Mouse (Mus musculus): ENCODE results near the gene Tnik. TPM values are rescaled to one million over a fixed set of nuclear protein-coding genes. Genes with fewer than 3 reads are reported as not detected.

Gene Tnik
- polyA plus RNA-seq, 1 experiment from 2014 or later: 37.8 TPM

- Histone ChIP-seq H3K9ac (no peak overlapping the region), H3K27ac (no peak overlapping the region), H3K36me3 (replicated peaks) (no peaks in the 10 kb centered on the region), H3K4me3 (replicated peaks) (no peak overlapping the region), H3K4me2 (no peak overlapping the region), H3K27me3 (no peaks in the 10 kb centered on the region), H3K9me3 (no peaks in the 10 kb centered on the region), H3K4me1 (peaks cover 6% of the 10 kb centered on the region; the same call in 1 of the 2 replicates)
- no peak for ATAC-seq (ENCODE audit: low FRiP score)
- WGBS: 63% methylated on average over 4 of the region's 4 CpGs
Measured at GRCm38 (mm10) chr3:28523541-28524165, 260.6 kb downstream of the Tnik start.

- ATAC-seq (ENCODE audit: low FRiP score): no peak
- no peak overlapping the region for H3K4me3 ChIP-seq (replicated peaks)
- 87% methylated on average over 3 of the region's 3 CpGs for WGBS
- no peaks in the 10 kb centered on the region for H3K9me3 ChIP-seq
- no peaks in the 10 kb centered on the region for H3K27me3 ChIP-seq
- no peak overlapping the region for H3K27ac ChIP-seq
- no peak overlapping the region for H3K4me2 ChIP-seq
- H3K9ac ChIP-seq: no peak overlapping the region
- H3K36me3 ChIP-seq (replicated peaks): no peaks in the 10 kb centered on the region
- H3K4me1 ChIP-seq: peaks cover 6% of the 10 kb centered on the region; the same call in 1 of the 2 replicates
Measured at GRCm38 (mm10) chr3:28524562-28524961, 261.5 kb downstream of the Tnik start.

GRCm38 (mm10) chr3:28526671-28527070, 263.7 kb downstream of the Tnik start:
- H3K27ac ChIP-seq: no peak overlapping the region
- H3K4me1 ChIP-seq: peaks cover 6% of the 10 kb centered on the region; the same call in 1 of the 2 replicates
- H3K9ac ChIP-seq: no peak overlapping the region
- no peaks in the 10 kb centered on the region for H3K36me3 ChIP-seq (replicated peaks)
- H3K27me3 ChIP-seq: no peaks in the 10 kb centered on the region
- H3K9me3 ChIP-seq: no peaks in the 10 kb centered on the region
- H3K4me3 ChIP-seq (replicated peaks): no peak overlapping the region
- ATAC-seq (ENCODE audit: low FRiP score): no peak
- WGBS: 43% methylated on average over 2 of the region's 2 CpGs
- H3K4me2 ChIP-seq: no peak overlapping the region

- Histone ChIP-seq H3K27me3 (no peaks in the 10 kb centered on the region), H3K4me3 (replicated peaks) (no peak overlapping the region), H3K9me3 (no peaks in the 10 kb centered on the region), H3K36me3 (replicated peaks) (no peaks in the 10 kb centered on the region), H3K9ac (no peak overlapping the region), H3K4me2 (no peak overlapping the region), H3K27ac (no peak overlapping the region), H3K4me1 (peaks cover 6% of the 10 kb centered on the region; the same call in 1 of the 2 replicates)
- WGBS: 90% methylated on average over 4 of the region's 4 CpGs
- no peak for ATAC-seq (ENCODE audit: low FRiP score)
Measured at GRCm38 (mm10) chr3:28527231-28527630, 264.2 kb downstream of the Tnik start.

- H3K4me3 ChIP-seq (replicated peaks): no peak overlapping the region
- no peak overlapping the region for H3K4me2 ChIP-seq
- no peaks in the 10 kb centered on the region for H3K9me3 ChIP-seq
- no peaks in the 10 kb centered on the region for H3K36me3 ChIP-seq (replicated peaks)
- no peak overlapping the region for H3K27ac ChIP-seq
- no peak overlapping the region for H3K9ac ChIP-seq
- 86% methylated on average over 4 of the region's 4 CpGs for WGBS
- no peaks in the 10 kb centered on the region for H3K4me1 ChIP-seq
- no peaks in the 10 kb centered on the region for H3K27me3 ChIP-seq
- no peak for ATAC-seq (ENCODE audit: low FRiP score)
Measured at GRCm38 (mm10) chr3:28529548-28529947, 266.5 kb downstream of the Tnik start.

- Histone ChIP-seq H3K4me3 (replicated peaks) (no peak overlapping the region), H3K36me3 (replicated peaks) (no peaks in the 10 kb centered on the region), H3K27ac (no peak overlapping the region), H3K27me3 (no peaks in the 10 kb centered on the region), H3K4me1 (no peaks in the 10 kb centered on the region), H3K9ac (no peak overlapping the region), H3K4me2 (no peak overlapping the region), H3K9me3 (no peaks in the 10 kb centered on the region)
- 77% methylated on average over 15 of the region's 15 CpGs for WGBS
- ATAC-seq (ENCODE audit: low FRiP score): no peak
Measured at GRCm38 (mm10) chr3:28531294-28531956, 268.4 kb downstream of the Tnik start.

GRCm38 (mm10) chr3:28532666-28533065, 269.7 kb downstream of the Tnik start:
- Histone ChIP-seq H3K36me3 (replicated peaks) (no peaks in the 10 kb centered on the region), H3K4me2 (no peak overlapping the region), H3K4me3 (replicated peaks) (no peak overlapping the region), H3K9me3 (no peaks in the 10 kb centered on the region), H3K4me1 (no peaks in the 10 kb centered on the region), H3K9ac (no peak overlapping the region), H3K27ac (no peak overlapping the region), H3K27me3 (no peaks in the 10 kb centered on the region)
- no peak for ATAC-seq (ENCODE audit: low FRiP score)
- WGBS: 93% methylated on average over 7 of the region's 7 CpGs

GRCm38 (mm10) chr3:28540121-28540520, 277.1 kb downstream of the Tnik start:
- no peak overlapping the region for H3K4me2 ChIP-seq
- H3K9ac ChIP-seq: no peak overlapping the region
- H3K4me3 ChIP-seq (replicated peaks): no peak overlapping the region
- no peaks in the 10 kb centered on the region for H3K27me3 ChIP-seq
- no peaks in the 10 kb centered on the region for H3K4me1 ChIP-seq
- no peaks in the 10 kb centered on the region for H3K9me3 ChIP-seq
- ATAC-seq (ENCODE audit: low FRiP score): no peak
- 93% methylated on average over 5 of the region's 5 CpGs for WGBS
- H3K27ac ChIP-seq: no peak overlapping the region
- H3K36me3 ChIP-seq (replicated peaks): 0 out of 2 replicates have a peak, but pooled peaks cover 3% of the 10 kb centered on the region

GRCm38 (mm10) chr3:28542941-28543340, 279.9 kb downstream of the Tnik start:
- ATAC-seq (ENCODE audit: low FRiP score): no peak
- H3K4me1 ChIP-seq: no peaks in the 10 kb centered on the region
- H3K4me2 ChIP-seq: no peak overlapping the region
- 0 out of 2 replicates have a peak, but pooled peaks cover 3% of the 10 kb centered on the region for H3K36me3 ChIP-seq (replicated peaks)
- 92% methylated on average over 3 of the region's 3 CpGs for WGBS
- no peaks in the 10 kb centered on the region for H3K27me3 ChIP-seq
- no peak overlapping the region for H3K4me3 ChIP-seq (replicated peaks)
- H3K27ac ChIP-seq: no peak overlapping the region
- H3K9me3 ChIP-seq: no peaks in the 10 kb centered on the region
- no peak overlapping the region for H3K9ac ChIP-seq

GRCm38 (mm10) chr3:28543380-28543984, 280.5 kb downstream of the Tnik start:
- Histone ChIP-seq H3K27ac (no peak overlapping the region), H3K36me3 (replicated peaks) (0 out of 2 replicates have a peak, but pooled peaks cover 3% of the 10 kb centered on the region), H3K27me3 (no peaks in the 10 kb centered on the region), H3K4me3 (replicated peaks) (no peak overlapping the region), H3K9ac (no peak overlapping the region), H3K4me2 (no peak overlapping the region), H3K9me3 (no peaks in the 10 kb centered on the region), H3K4me1 (no peaks in the 10 kb centered on the region)
- WGBS: 75% methylated on average over 10 of the region's 10 CpGs
- ATAC-seq (ENCODE audit: low FRiP score): no peak

GRCm38 (mm10) chr3:28544345-28544869, 281.4 kb downstream of the Tnik start:
- no peaks in the 10 kb centered on the region for H3K9me3 ChIP-seq
- H3K4me2 ChIP-seq: no peak overlapping the region
- H3K36me3 ChIP-seq (replicated peaks): 0 out of 2 replicates have a peak, but pooled peaks cover 3% of the 10 kb centered on the region
- WGBS: 32% methylated on average over 11 of the region's 11 CpGs
- no peak overlapping the region for H3K4me3 ChIP-seq (replicated peaks)
- no peak overlapping the region for H3K27ac ChIP-seq
- H3K9ac ChIP-seq: no peak overlapping the region
- no peaks in the 10 kb centered on the region for H3K4me1 ChIP-seq
- no peaks in the 10 kb centered on the region for H3K27me3 ChIP-seq
- ATAC-seq (ENCODE audit: low FRiP score): no peak

- Histone ChIP-seq H3K9me3 (no peaks in the 10 kb centered on the region), H3K9ac (no peak overlapping the region), H3K4me2 (no peak overlapping the region), H3K27ac (no peak overlapping the region), H3K4me1 (peaks cover 14% of the 10 kb centered on the region), H3K4me3 (replicated peaks) (no peak overlapping the region), H3K36me3 (replicated peaks) (no peaks in the 10 kb centered on the region), H3K27me3 (no peaks in the 10 kb centered on the region)
- no peak for ATAC-seq (ENCODE audit: low FRiP score)
- 76% methylated on average over 10 of the region's 10 CpGs for WGBS
Measured at GRCm38 (mm10) chr3:28547965-28548730, 285.1 kb downstream of the Tnik start.

Data from forebrain, embryonic 12.5 days (tissue).